Mouse (Mus musculus) forebrain, embryonic 15.5 days (tissue): ENCODE results near the gene Gm12800. TPM values are rescaled to one million over a fixed set of nuclear protein-coding genes. Genes with fewer than 3 reads are reported as not detected.
"Not testable (repeated sequence)": the region's sequence is repeated elsewhere in the genome, so short reads cannot be mapped to it uniquely, and the experiment has no call there.

Experiments used
- ATAC-seq: fragments of 200-750 bp; cut with Nextera tagmentation; replicated peaks from 2 replicates; pipeline ENCODE4 v1.8.0; 2017; ENCODE audit warnings: mild to moderate bottlenecking, moderate TSS enrichment, moderate library complexity
- H3K27ac ChIP-seq: fragments of 300-500 bp; sonication (generic); replicated peaks from 2 replicates; pipeline ENCODE4 v1.5.1; 2015; ENCODE audit warnings: mild to moderate bottlenecking, inconsistent platforms
- H3K27me3 ChIP-seq: fragments of 300-500 bp; sonication (generic); 2 replicates; pipeline ENCODE4 v1.6.1; 2015; ENCODE audit warnings: inconsistent platforms
- H3K36me3 ChIP-seq: fragments of 300-500 bp; sonication (generic); 2 replicates; pipeline ENCODE4 v1.6.1; 2015; ENCODE audit warnings: mild to moderate bottlenecking, inconsistent platforms
- H3K4me1 ChIP-seq: fragments of 300-500 bp; sonication (generic); 2 replicates; pipeline ENCODE4 v1.6.1; 2015; ENCODE audit warnings: inconsistent platforms
- H3K4me2 ChIP-seq: fragments of 300-500 bp; sonication (generic); replicated peaks from 2 replicates; pipeline ENCODE4 v1.6.1; 2015; ENCODE audit warnings: mild to moderate bottlenecking, inconsistent platforms
- H3K4me3 ChIP-seq: fragments of 300-500 bp; sonication (generic); 2 replicates; pipeline ENCODE4 v1.5.1; 2015; ENCODE audit warnings: mild to moderate bottlenecking, inconsistent platforms
- H3K9ac ChIP-seq: fragments of 300-500 bp; sonication (generic); replicated peaks from 2 replicates; pipeline ENCODE4 v1.6.1; 2015; ENCODE audit warnings: mild to moderate bottlenecking, inconsistent platforms
- H3K9me3 ChIP-seq: fragments of 300-500 bp; sonication (generic); 2 replicates; pipeline ENCODE4 v1.6.1; 2016; ENCODE audit warnings: inconsistent platforms
- WGBS: fragments of 180-500 bp; shearing (Covaris S2); methylation state at CpG from one replicate; pipeline ENCODE4 v1.1.7; 2015; ENCODE audit warnings: mixed read lengths; 5-methylcytosine and 5-hydroxymethylcytosine counted together
- polyA plus RNA-seq: library from polyadenylated mRNA; unstranded; fragments of >200 nt; fragmentation: Nextera tagmentation; extraction: Ambion mirVana; gene quantifications from 2 replicates; pipeline ENCODE4 v1.2.1, GENCODE M21; 2015

Gm12800 gene
- not detected in 2 replicates for polyA plus RNA-seq

GRCm38 (mm10) chr4:101908821-101909220 is at the start of gene Gm12800:
Gm12800 (plus strand) TSS chr4:101909121.
- not testable (repeated sequence) for H3K36me3 ChIP-seq, H3K27me3 ChIP-seq, H3K27ac ChIP-seq, H3K9ac ChIP-seq, ATAC-seq, H3K9me3 ChIP-seq, H3K4me1 ChIP-seq, H3K4me2 ChIP-seq, H3K4me3 ChIP-seq
- WGBS = 83% methylated on average over 2 of the region's 2 CpGs

GRCm38 (mm10) chr4:101860873-101861272 is 48.0 kb upstream of the Gm12800 start:
- no peak for ATAC-seq
- H3K9me3 ChIP-seq = no peaks in the 10 kb centered on the region
- no peak overlapping the region for H3K9ac ChIP-seq
- no peak overlapping the region for H3K27ac ChIP-seq
- no peaks in the 10 kb centered on the region for H3K4me1 ChIP-seq
- H3K36me3 ChIP-seq = no peaks in the 10 kb centered on the region
- no peak overlapping the region for H3K4me3 ChIP-seq
- 51% methylated on average over 6 of the region's 6 CpGs for WGBS
- no peak overlapping the region for H3K4me2 ChIP-seq
- H3K27me3 ChIP-seq = no peaks in the 10 kb centered on the region

DNA sequence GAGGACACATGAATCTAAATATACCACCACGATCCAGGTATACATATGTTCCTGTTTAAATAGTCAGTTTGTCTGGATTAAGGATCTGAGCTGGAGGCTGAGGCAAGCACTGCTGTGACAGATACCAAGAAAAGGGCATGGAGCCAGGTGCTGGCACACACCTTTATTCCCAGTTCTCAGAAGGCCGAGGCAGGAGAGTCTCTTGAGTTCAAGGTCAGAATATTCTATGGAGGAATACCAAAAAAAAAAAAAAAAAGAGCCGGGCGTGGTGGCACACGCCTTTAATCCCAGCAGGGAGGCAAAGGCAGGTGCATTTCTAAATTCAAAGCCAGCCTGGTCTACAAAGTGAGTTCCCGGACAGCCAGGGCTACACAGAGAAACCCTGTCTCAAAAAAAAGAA is 46.6 kb upstream of the Gm12800 start:
- no peak for ATAC-seq
- Histone ChIP-seq H3K4me1 (no peaks in the 10 kb centered on the region), H3K9ac (no peak overlapping the region), H3K27ac (no peak overlapping the region), H3K9me3 (no peaks in the 10 kb centered on the region), H3K4me3 (no peak overlapping the region), H3K36me3 (no peaks in the 10 kb centered on the region), H3K4me2 (no peak overlapping the region), H3K27me3 (no peaks in the 10 kb centered on the region)
- WGBS = 90% methylated on average over 4 of the region's 6 CpGs

DNA sequence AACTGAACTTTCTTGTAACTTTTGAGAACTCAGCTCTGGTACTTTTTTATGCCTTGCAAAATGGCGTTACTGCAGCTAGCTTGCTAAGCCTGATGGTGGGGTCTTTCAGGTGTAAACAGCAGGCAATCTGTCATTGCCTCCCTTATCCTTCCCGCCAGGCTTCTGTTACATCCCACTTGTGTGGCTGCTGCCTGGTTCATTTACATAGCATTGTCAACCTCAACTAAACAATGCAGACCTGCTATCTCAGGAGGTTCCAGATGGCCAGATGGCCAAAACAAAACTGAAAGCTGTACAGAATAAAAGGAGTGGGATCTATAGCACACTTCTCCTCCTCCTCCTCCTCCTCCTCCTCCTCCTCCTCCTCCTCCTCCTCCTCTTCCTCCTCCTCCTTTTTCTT is 36.9 kb upstream of the Gm12800 start:
- H3K4me3 ChIP-seq, H3K9me3 ChIP-seq, H3K27ac ChIP-seq, ATAC-seq, H3K27me3 ChIP-seq, H3K4me1 ChIP-seq, H3K9ac ChIP-seq, H3K4me2 ChIP-seq, H3K36me3 ChIP-seq: not testable (repeated sequence)
- 66% methylated on average over 2 of the region's 2 CpGs for whole genome bisulfite sequencing

DNA sequence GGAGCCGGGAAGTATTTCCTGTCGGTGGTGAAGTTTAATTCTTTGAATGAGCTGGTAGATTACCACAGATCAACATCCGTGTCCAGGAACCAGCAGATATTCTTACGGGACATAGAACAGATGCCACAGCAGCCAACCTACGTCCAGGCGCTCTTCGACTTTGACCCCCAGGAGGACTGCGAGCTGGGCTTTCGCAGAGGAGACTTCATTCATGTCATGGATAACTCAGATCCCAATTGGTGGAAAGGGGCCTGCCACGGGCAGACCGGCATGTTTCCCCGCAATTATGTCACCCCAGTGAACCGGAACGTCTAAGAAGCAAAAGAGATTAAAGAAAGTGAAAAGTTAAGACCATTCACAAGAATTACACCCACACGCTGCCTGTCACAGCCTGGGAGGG is 33.2 kb upstream of the Gm12800 start:
- not testable (repeated sequence) for H3K27me3 ChIP-seq, H3K4me2 ChIP-seq, H3K4me3 ChIP-seq, H3K27ac ChIP-seq, ATAC-seq, H3K9me3 ChIP-seq, H3K4me1 ChIP-seq, H3K9ac ChIP-seq, H3K36me3 ChIP-seq
- WGBS = 83% methylated on average over 15 of the region's 15 CpGs

- Histone ChIP-seq H3K4me3 (no peak overlapping the region), H3K4me1 (no peaks in the 10 kb centered on the region), H3K9ac (no peak overlapping the region), H3K27me3 (no peaks in the 10 kb centered on the region), H3K36me3 (no peaks in the 10 kb centered on the region), H3K27ac (no peak overlapping the region), H3K4me2 (no peak overlapping the region), H3K9me3 (no peaks in the 10 kb centered on the region)
- no peak for ATAC-seq
- 48% methylated on average over 3 of the region's 3 CpGs for WGBS
These were observed 25.3 kb upstream of the Gm12800 start for GRCm38 (mm10) chr4:101883641-101884040.

DNA sequence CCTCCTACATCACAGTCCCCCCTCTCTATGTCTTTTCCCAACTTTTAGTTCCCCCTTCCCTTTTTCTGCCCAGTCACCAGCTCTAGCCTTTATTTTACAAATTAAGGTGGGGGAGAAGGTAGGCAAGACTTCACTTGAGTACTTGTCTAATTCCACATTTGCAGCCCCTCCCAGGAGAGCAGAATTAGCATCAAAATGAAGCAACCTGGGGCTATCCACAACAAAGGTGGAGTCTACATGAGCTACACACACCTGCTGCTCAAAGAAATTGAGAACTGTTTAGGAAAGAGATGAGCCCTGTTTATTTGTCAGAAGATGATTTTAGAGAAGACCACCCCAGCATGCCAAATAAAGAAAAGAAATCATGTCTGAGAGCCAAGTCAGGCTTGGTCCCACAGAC is 19.5 kb upstream of the Gm12800 start:
- H3K9me3 ChIP-seq = no peaks in the 10 kb centered on the region
- H3K27ac ChIP-seq = no peak overlapping the region
- no peak for ATAC-seq
- H3K4me1 ChIP-seq = no peaks in the 10 kb centered on the region
- no peak overlapping the region for H3K9ac ChIP-seq
- H3K4me3 ChIP-seq = no peak overlapping the region
- H3K4me2 ChIP-seq = no peak overlapping the region
- no peaks in the 10 kb centered on the region for H3K36me3 ChIP-seq
- H3K27me3 ChIP-seq = no peaks in the 10 kb centered on the region

- Histone ChIP-seq H3K4me2 (no peak within 1 kb of the TSS), H3K27me3 (no peaks in the 10 kb centered on the region), H3K9ac (no peak within 1 kb of the TSS), H3K4me3 (no peak within 1 kb of the TSS), H3K4me1 (no peaks in the 10 kb centered on the region), H3K27ac (no peak within 1 kb of the TSS), H3K36me3 (no peaks in the 10 kb centered on the region), H3K9me3 (no peaks in the 10 kb centered on the region)
- no peak for ATAC-seq
- 87% methylated on average over 7 of the region's 7 CpGs for WGBS
These were observed 15.1 kb upstream of the Gm12800 start, which contains the start of gene C130073F10Rik for GRCm38 (mm10) chr4:101893656-101894420. C130073F10Rik (minus strand) TSS chr4:101893789.

DNA sequence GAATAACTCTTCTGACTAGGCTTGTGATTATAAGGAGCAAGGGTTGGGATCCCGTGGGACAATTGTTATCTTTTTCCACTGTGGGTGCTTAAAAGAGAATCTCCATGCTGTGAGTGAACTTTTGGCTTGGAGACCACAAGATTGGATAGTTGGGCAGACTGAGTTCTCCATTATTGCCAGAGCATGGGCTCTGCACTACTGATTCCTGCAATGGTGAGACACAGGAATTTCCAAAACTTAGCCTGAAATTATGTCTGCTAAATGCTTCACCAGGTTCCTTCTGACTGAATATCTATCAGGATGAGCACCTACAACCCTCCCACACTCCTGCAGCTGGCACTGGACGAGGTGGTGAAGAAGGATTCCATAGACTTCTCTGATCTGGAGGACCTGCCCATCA is 31.2 kb downstream of the Gm12800 start, which contains the start of gene Gm12794:
Gm12794 (plus strand) TSS at position 301 of the 400 bp plus-strand sequence.
- 81% methylated on average over 2 of the region's 2 CpGs for WGBS
- ATAC-seq, H3K4me2 ChIP-seq: not testable (repeated sequence)

More for the DNA sequence above, 31.2 kb downstream of the Gm12800 start, which contains the start of gene Gm12794:
- not testable (repeated sequence) for H3K9me3 ChIP-seq, H3K9ac ChIP-seq, H3K4me1 ChIP-seq, H3K27me3 ChIP-seq, H3K36me3 ChIP-seq, H3K27ac ChIP-seq, H3K4me3 ChIP-seq

Other genes starting within 250 kb of the Gm12800 start
- 2.2 and 2.7 TPM in 2 replicates for gene Lepr, start 191.7 kb upstream of the Gm12800 start, polyA plus RNA-seq
- gene B020004J07Rik, start 65.1 kb upstream of the Gm12800 start, polyA plus RNA-seq = not detected in 2 replicates
- not detected in 2 replicates for gene C130073F10Rik, start 15.3 kb upstream of the Gm12800 start, polyA plus RNA-seq
- gene Gm12794, start 31.3 kb downstream of the Gm12800 start, polyA plus RNA-seq = not detected in 2 replicates
- not detected in 2 replicates for gene Gm12790, start 71.9 kb downstream of the Gm12800 start, polyA plus RNA-seq
- gene Gm12789, start 77.5 kb downstream of the Gm12800 start, polyA plus RNA-seq = not detected in 2 replicates
- 24.7 and 28.0 TPM in 2 replicates for gene Pde4b, start 178.4 kb downstream of the Gm12800 start, polyA plus RNA-seq